Mouse (Mus musculus): ENCODE results near the gene Snx3. TPM values are rescaled to one million over a fixed set of nuclear protein-coding genes. Genes with fewer than 3 reads are reported as not detected.

The Snx3 gene
- total and polyA plus RNA-seq, 2 experiments from 2014 or later, result 125 to 285 TPM

DNA sequence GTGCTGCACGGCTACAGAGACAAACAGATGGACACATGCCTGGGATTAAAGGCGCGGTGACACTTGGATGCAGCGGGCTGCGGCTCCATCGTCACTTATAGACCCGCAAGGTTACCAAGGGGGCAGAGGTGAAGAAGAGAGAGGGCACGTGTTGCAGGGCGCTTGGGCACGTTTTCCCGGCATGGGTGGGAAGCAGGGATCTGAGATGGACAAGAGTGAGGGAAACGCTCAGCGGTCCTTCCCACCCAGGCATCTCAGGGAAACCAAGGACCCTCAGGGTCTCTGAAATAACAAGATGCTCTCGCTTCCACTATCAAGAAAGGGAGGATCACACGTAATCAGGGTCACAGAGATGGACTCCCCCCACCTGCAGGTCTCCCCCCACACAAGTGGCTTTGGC, 71.1 kb downstream of the Snx3 start:
- H3K27ac ChIP-seq (ENCODE audit: low read depth), result no peak overlapping the region
- no peak overlapping the region for H3K9ac ChIP-seq (replicated peaks; ENCODE audit: low read depth, low read length)
- no peaks in the 10 kb centered on the region for H3K36me3 ChIP-seq (replicated peaks; ENCODE audit: control insufficient read depth, insufficient read depth, low read length)
- no peaks in the 10 kb centered on the region for H3K4me1 ChIP-seq (ENCODE audit: control insufficient read depth, insufficient read depth)
- no peaks in the 10 kb centered on the region for H3K9me3 ChIP-seq (replicated peaks; ENCODE audit: control insufficient read depth, low read length)
- WGBS, result 6% methylated on average over 15 of the region's 15 CpGs
- peaks cover 98% of the 10 kb centered on the region for H3K27me3 ChIP-seq (ENCODE audit: control insufficient read depth, insufficient read depth, low read length)
- ATAC-seq (ENCODE audit: insufficient read depth, low read depth) (no peak), DNase-seq (ENCODE audit: low spot score) (no peak)
- H3K4me3 ChIP-seq (ENCODE audit: low read depth, low read length), result no peak overlapping the region
- no peak for TF ChIP-seq EP300 (IDR thresholded peaks at IDR 0.05; ENCODE audit: low read depth)
- TF ChIP-seq CTCF (IDR thresholded peaks at IDR 0.05; ENCODE audit: low read depth), result no peak
- no peak overlapping the region for H3K4me2 ChIP-seq (ENCODE audit: low read depth, low read length)

DNA sequence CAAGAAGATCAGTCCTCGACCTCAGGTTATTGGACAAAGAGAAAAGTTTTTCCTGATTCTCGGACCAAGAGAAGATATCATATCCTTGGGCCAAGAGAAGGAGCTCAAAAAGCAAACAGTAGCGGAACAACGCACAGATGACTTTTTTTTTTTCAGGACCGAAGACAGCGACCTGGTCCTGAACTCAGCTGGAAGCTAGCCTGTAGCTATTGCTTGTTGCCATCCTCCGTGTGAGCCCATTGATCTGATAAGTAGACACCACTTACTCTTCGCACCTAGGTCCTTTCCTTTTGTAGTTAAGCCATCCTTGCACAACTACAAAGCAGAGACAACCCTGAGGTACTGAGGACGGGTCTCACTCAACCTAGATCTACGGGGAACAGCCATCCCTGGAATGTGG, 72.8 kb downstream of the Snx3 start:
- H3K4me3 ChIP-seq (ENCODE audit: low read depth, low read length), result no peak overlapping the region
- no peak for DNase-seq (ENCODE audit: low spot score)
- H3K4me1 ChIP-seq (ENCODE audit: control insufficient read depth, insufficient read depth), result no peaks in the 10 kb centered on the region; the same call in 1 of the 2 replicates
- no peak overlapping the region for H3K4me2 ChIP-seq (ENCODE audit: low read depth, low read length)
- no peak for ATAC-seq (ENCODE audit: insufficient read depth, low read depth)
- H3K9ac ChIP-seq (replicated peaks; ENCODE audit: low read depth, low read length), result no peak overlapping the region
- H3K27me3 ChIP-seq (ENCODE audit: control insufficient read depth, insufficient read depth, low read length), result peaks cover 99% of the 10 kb centered on the region
- no peak overlapping the region for H3K27ac ChIP-seq (ENCODE audit: low read depth)
- 4% methylated on average over 10 of the region's 10 CpGs for WGBS
- H3K9me3 ChIP-seq (replicated peaks; ENCODE audit: control insufficient read depth, low read length), result no peaks in the 10 kb centered on the region
- TF ChIP-seq EP300 (IDR thresholded peaks at IDR 0.05; ENCODE audit: low read depth) (no peak), CTCF (IDR thresholded peaks at IDR 0.05; ENCODE audit: low read depth) (no peak)
- no peaks in the 10 kb centered on the region for H3K36me3 ChIP-seq (replicated peaks; ENCODE audit: control insufficient read depth, insufficient read depth, low read length)

- Histone ChIP-seq H3K9ac (replicated peaks; ENCODE audit: low read depth, low read length) (no peak overlapping the region), H3K36me3 (replicated peaks; ENCODE audit: control insufficient read depth, insufficient read depth, low read length) (no peaks in the 10 kb centered on the region), H3K27me3 (ENCODE audit: control insufficient read depth, insufficient read depth, low read length) (peaks cover 100% of the 10 kb centered on the region), H3K4me1 (ENCODE audit: control insufficient read depth, insufficient read depth) (no peaks in the 10 kb centered on the region; the same call in 1 of the 2 replicates), H3K4me3 (ENCODE audit: low read depth, low read length) (no peak overlapping the region), H3K9me3 (replicated peaks; ENCODE audit: control insufficient read depth, low read length) (no peaks in the 10 kb centered on the region), H3K27ac (ENCODE audit: low read depth) (no peak overlapping the region), H3K4me2 (ENCODE audit: low read depth, low read length) (no peak overlapping the region)
- TF ChIP-seq CTCF (IDR thresholded peaks at IDR 0.05; ENCODE audit: low read depth) (no peak), EP300 (IDR thresholded peaks at IDR 0.05; ENCODE audit: low read depth) (no peak)
- no peak for ATAC-seq (ENCODE audit: insufficient read depth, low read depth)
- DNase-seq (ENCODE audit: low spot score), result no peak
- 3% methylated on average over 15 of the region's 15 CpGs for WGBS
These were observed 75.9 kb downstream of the Snx3 start for GRCm38 (mm10) chr10:42577525-42578280.

GRCm38 (mm10) chr10:42578281-42578675, 76.4 kb downstream of the Snx3 start:
- peaks cover 100% of the 10 kb centered on the region for H3K27me3 ChIP-seq (ENCODE audit: control insufficient read depth, insufficient read depth, low read length)
- ATAC-seq (ENCODE audit: insufficient read depth, low read depth), result no peak

DNA sequence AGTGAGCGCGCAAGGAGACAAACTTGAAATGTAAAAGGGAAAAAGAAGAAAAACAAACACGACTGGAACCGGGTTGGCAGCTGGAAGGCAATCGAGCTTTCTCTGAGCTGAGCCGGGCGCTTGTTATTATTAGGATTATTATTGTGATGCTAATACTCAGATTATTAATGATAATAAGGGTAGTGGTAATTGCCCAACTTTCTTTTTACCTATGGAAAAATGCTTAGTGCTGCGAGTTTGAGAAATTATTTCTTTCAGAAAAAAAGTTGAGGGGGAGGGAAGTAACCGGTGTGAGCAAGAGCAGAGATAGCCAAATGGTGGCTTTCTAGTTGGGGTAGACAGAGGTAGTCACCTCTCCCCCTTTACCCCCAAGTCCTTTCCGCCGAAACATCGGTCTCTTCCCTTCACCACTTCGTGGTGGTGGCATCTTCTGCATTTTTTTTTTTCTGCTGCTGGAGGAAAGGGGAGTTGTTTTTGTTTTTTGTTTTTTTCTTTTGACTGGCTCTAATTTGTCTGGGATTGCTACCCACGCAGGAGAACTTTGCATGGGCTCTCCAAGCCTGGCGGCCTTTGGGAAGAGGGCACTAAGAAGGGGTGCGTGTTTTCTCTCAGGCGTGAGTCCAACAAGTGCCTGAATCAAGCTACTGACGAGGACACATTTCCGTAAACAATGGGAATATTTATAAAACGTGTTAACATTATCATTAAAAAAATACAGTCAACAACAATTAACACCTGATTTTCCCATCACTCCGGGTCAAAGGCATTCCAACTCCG, 77.1 kb downstream of the Snx3 start:
- Histone ChIP-seq H3K4me2 (ENCODE audit: low read depth, low read length) (no peak overlapping the region), H3K36me3 (replicated peaks; ENCODE audit: control insufficient read depth, insufficient read depth, low read length) (no peaks in the 10 kb centered on the region), H3K9ac (replicated peaks; ENCODE audit: low read depth, low read length) (no peak overlapping the region), H3K4me3 (ENCODE audit: low read depth, low read length) (peak overlapping the region; percentile 27; the same call in 1 of the 2 replicates), H3K4me1 (ENCODE audit: control insufficient read depth, insufficient read depth) (peaks cover 2% of the 10 kb centered on the region; the same call in 1 of the 2 replicates), H3K27me3 (ENCODE audit: control insufficient read depth, insufficient read depth, low read length) (peaks cover 100% of the 10 kb centered on the region), H3K9me3 (replicated peaks; ENCODE audit: control insufficient read depth, low read length) (no peaks in the 10 kb centered on the region), H3K27ac (ENCODE audit: low read depth) (no peak overlapping the region)
- DNase-seq (ENCODE audit: low spot score) (no peak), ATAC-seq (ENCODE audit: insufficient read depth, low read depth) (no peak)
- WGBS, result 4% methylated on average over 22 of the region's 22 CpGs
- TF ChIP-seq CTCF (IDR thresholded peaks at IDR 0.05; ENCODE audit: low read depth) (no peak), EP300 (IDR thresholded peaks at IDR 0.05; ENCODE audit: low read depth) (no peak)

More at GRCm38 (mm10) chr10:42578281-42578675, 76.4 kb downstream of the Snx3 start:
- no peak for DNase-seq (ENCODE audit: low spot score)
- no peak overlapping the region for H3K9ac ChIP-seq (replicated peaks; ENCODE audit: low read depth, low read length)
- no peak overlapping the region for H3K27ac ChIP-seq (ENCODE audit: low read depth)
- TF ChIP-seq CTCF (IDR thresholded peaks at IDR 0.05; ENCODE audit: low read depth), result no peak
- TF ChIP-seq EP300 (IDR thresholded peaks at IDR 0.05; ENCODE audit: low read depth), result no peak
- H3K9me3 ChIP-seq (replicated peaks; ENCODE audit: control insufficient read depth, low read length), result no peaks in the 10 kb centered on the region
- no peak overlapping the region for H3K4me3 ChIP-seq (ENCODE audit: low read depth, low read length)
- H3K36me3 ChIP-seq (replicated peaks; ENCODE audit: control insufficient read depth, insufficient read depth, low read length), result no peaks in the 10 kb centered on the region
- no peak overlapping the region for H3K4me2 ChIP-seq (ENCODE audit: low read depth, low read length)
- H3K4me1 ChIP-seq (ENCODE audit: control insufficient read depth, insufficient read depth), result no peaks in the 10 kb centered on the region; the same call in 1 of the 2 replicates
- 2% methylated on average over 15 of the region's 15 CpGs for whole genome bisulfite sequencing

Measured in heart, postnatal 0 days (tissue).